Mouse (Mus musculus) liver, embryonic 14.5 days (tissue): ENCODE results near the gene Ttll8.

Experiments used
- CTCF ChIP-seq: IDR thresholded peaks from 2 replicates; pipeline ENCODE4 v1.5.1; 2016; ENCODE audit warnings: antibody characterized with exemption, low read depth, control low read depth
- EP300 ChIP-seq: IDR thresholded peaks from 2 replicates; pipeline ENCODE4 v1.6.1; 2016; ENCODE audit warnings: antibody characterized with exemption, low read depth

GRCm38 (mm10) chr15:88843486-88844097, 110.6 kb downstream of the Ttll8 start:
- TF ChIP-seq CTCF (no peak), EP300 (no peak)
